31 mouse cellular contexts compared by ENCODE assay signal in the genomic region with DNA sequence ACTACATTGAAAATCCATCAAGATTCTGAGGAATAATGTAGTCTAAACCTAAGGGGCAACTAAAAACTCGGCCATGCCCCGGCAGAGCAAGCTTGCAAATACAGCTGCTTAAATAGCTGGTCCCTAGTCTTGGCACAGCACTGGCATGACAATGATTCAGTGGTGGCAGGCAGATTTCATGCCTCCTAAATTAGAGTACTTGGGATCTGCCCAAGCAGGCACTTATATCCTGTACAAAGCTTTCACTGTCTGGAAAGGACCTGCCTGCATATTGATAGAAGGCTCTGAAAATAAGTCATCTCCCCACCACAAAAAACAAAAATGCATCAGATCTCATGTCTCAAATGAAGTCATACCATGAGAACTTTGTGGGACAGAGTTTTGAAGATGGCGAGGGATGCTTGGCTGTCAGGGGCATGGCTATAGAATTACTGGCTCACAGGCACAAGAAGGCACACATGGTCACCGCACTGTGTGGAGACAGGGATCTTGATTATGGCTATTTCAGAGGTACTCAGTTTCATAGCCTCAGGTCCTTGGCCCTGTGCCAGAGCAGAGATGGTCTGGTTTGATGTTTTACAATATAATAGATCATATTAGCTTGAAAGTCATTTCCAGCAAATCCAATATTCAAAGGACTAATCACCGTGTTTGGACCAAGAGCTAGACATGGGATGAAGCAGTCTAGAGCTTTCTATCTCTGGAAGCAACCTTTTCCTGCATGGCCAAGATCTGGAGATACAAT.
A peak's percentile ranks its signal among the peaks of the same experiment; 100 is the strongest.
DNase-seq lines count a peak whose midpoint lies in the region; ATAC-seq lines count a peak whose summit lies in the region.
"Had no signal": no experiment of that assay in that cellular context is flagged by ENCODE, and none has a peak within 500 bp of the region (broad histone marks: within the 10 kb centered on the region; RNA-seq: fewer than 3 reads in every experiment).

No protein-coding gene starts in this region.

- H3K9ac ChIP-seq in neural tube, embryonic 15.5 days (replicated peaks), result no peak overlapping the region
- H3K9ac ChIP-seq: embryonic facial prominence, embryonic 13.5 days; forebrain, embryonic 15.5 days; hindbrain, embryonic 15.5 days; liver, embryonic 12.5 days; liver, postnatal 0 days; midbrain, embryonic 13.5 days had no signal

- no peaks in the 10 kb centered on the region for H3K9me3 ChIP-seq in heart, embryonic 10.5 days
- H3K9me3 ChIP-seq in neural tube, embryonic 15.5 days (replicated peaks), result no peaks in the 10 kb centered on the region
- H3K9me3 ChIP-seq: embryonic facial prominence, embryonic 13.5 days; forebrain, embryonic 10.5 days; forebrain, embryonic 15.5 days; hindbrain, embryonic 15.5 days; liver, embryonic 12.5 days; midbrain, embryonic 13.5 days had no signal

- H3K27ac ChIP-seq in heart, embryonic 10.5 days, result no peak overlapping the region
- H3K27ac ChIP-seq in neural tube, embryonic 15.5 days (replicated peaks), result no peak overlapping the region
- H3K27ac ChIP-seq: embryonic facial prominence, embryonic 13.5 days; forebrain, embryonic 10.5 days; forebrain, embryonic 15.5 days; hindbrain, embryonic 15.5 days; kidney, postnatal 0 days; liver, embryonic 12.5 days; midbrain, embryonic 13.5 days had no signal

- no peak overlapping the region for H3K4me3 ChIP-seq in heart, embryonic 10.5 days
- no peak overlapping the region for H3K4me3 ChIP-seq in neural tube, embryonic 15.5 days (replicated peaks)
- H3K4me3 ChIP-seq: embryonic facial prominence, embryonic 13.5 days; forebrain, embryonic 10.5 days; forebrain, embryonic 15.5 days; hindbrain, embryonic 15.5 days; liver, embryonic 12.5 days; megakaryocyte, embryonic 14.5 days; midbrain, embryonic 13.5 days had no signal

- H3K4me1 ChIP-seq in heart, embryonic 10.5 days, result no peaks in the 10 kb centered on the region
- H3K4me1 ChIP-seq in neural tube, embryonic 15.5 days, result no peaks in the 10 kb centered on the region
- H3K4me1 ChIP-seq: embryonic facial prominence, embryonic 13.5 days; forebrain, embryonic 10.5 days; forebrain, embryonic 15.5 days; hindbrain, embryonic 15.5 days; liver, embryonic 12.5 days; megakaryocyte, embryonic 14.5 days; midbrain, embryonic 13.5 days had no signal

- H3K4me2 ChIP-seq in neural tube, embryonic 15.5 days, result no peak overlapping the region
- H3K4me2 ChIP-seq: embryonic facial prominence, embryonic 13.5 days; forebrain, embryonic 15.5 days; heart, embryonic 11.5 days; hindbrain, embryonic 15.5 days; liver, embryonic 12.5 days; midbrain, embryonic 13.5 days had no signal

- peaks cover 4% of the 10 kb centered on the region; the same call in 1 of the 2 replicates for H3K27me3 ChIP-seq in heart, embryonic 10.5 days (ENCODE audit: insufficient read depth, poor library complexity, severe bottlenecking)
- no peaks in the 10 kb centered on the region for H3K27me3 ChIP-seq in neural tube, embryonic 15.5 days (replicated peaks)
- H3K27me3 ChIP-seq: CH12.LX; embryonic facial prominence, embryonic 13.5 days; forebrain, embryonic 15.5 days; hindbrain, embryonic 15.5 days; megakaryocyte, embryonic 14.5 days; midbrain, embryonic 13.5 days had no signal

- DNase-seq in adrenal gland, adult (ENCODE audit: inconsistent age in 2 of 2, low spot score in 1 of 2), result peak; percentile 25 to 60
- no peak for DNase-seq in adrenal gland, postnatal 4 days (ENCODE audit: low spot score in 2 of 2)
- DNase-seq in heart, adult 18-20 months, result peak; percentile 30 to 36
- no peak for DNase-seq in heart, embryonic 10.5 days (ENCODE audit: low spot score)
- no peak for DNase-seq in neural tube, embryonic 10.5 days (ENCODE audit: extremely low spot score, low spot score)
- no peak for DNase-seq in lung, postnatal 36 days
- no peak for DNase-seq in thymus, postnatal 36 days
- DNase-seq: cerebellum, adult 9-10 months; embryo, embryonic 11 days; kidney, adult 8-10 months; kidney, postnatal 4 days; layer of hippocampus, postnatal 36 days; left cerebral cortex, postnatal 4 days; liver, postnatal 0 days; lung, postnatal 4 days; spleen, adult 18-20 months; thymus, adult 2 months; thymus, postnatal 4 days had no signal

- ATAC-seq in neural tube, embryonic 15.5 days (ENCODE audit: low FRiP score), result peak; percentile 45; the same call in 1 of the 2 replicates
- ATAC-seq: forebrain, embryonic 15.5 days; intestine, embryonic 16.5 days; liver, embryonic 12.5 days; liver, postnatal 0 days; midbrain, embryonic 13.5 days; Patski had no signal

- no peaks in the 10 kb centered on the region for H3K36me3 ChIP-seq in heart, embryonic 10.5 days
- no peaks in the 10 kb centered on the region for H3K36me3 ChIP-seq in neural tube, embryonic 15.5 days
- H3K36me3 ChIP-seq: embryonic facial prominence, embryonic 13.5 days; forebrain, embryonic 10.5 days; forebrain, embryonic 15.5 days; hindbrain, embryonic 15.5 days; liver, embryonic 12.5 days; midbrain, embryonic 13.5 days had no signal

- 85% methylated on average over 5 of the region's 5 CpGs for WGBS in heart, embryonic 10.5 days
- WGBS in neural tube, embryonic 15.5 days, result 66% methylated on average over 5 of the region's 5 CpGs

Comparison
In these comparisons a context has a peak if more than half of its experiments do, and no peak if none do; other contexts are left out.
1. DNase-seq: peak in adrenal gland, adult (2 of 2) and heart, adult 18-20 months (2 of 2); none in adrenal gland, postnatal 4 days (0 of 2), heart, embryonic 10.5 days (single experiment), neural tube, embryonic 10.5 days (single experiment), lung, postnatal 36 days (single experiment) and thymus, postnatal 36 days (0 of 2).